Mouse (Mus musculus): Measurements from ENCODE around the gene Etnk1. TPM values are rescaled to one million over a fixed set of nuclear protein-coding genes. Genes with fewer than 3 reads are reported as not detected.

Gene Etnk1
- polyA plus RNA-seq, 1 experiment from 2014 or later: 64.1 TPM

DNA sequence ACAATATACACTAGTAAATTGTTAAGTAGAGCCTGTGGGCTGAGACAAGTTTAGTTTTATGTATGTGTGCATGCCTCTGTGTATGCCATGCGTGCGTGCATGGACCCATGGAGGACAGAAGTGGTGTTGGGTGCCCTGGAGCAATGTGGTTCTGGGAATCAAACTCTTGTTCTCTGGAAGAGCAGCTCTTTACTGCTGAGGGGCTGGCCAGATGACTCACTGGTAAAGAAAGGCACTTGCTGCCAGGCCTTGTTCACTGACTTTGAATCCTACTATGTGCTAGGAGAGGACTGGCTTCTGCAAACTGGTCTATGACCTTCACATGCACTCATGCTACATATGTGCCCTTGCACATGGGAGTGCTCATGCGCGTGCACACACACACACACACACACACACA is 7.2 kb downstream of the Etnk1 start:
- no peaks in the 10 kb centered on the region for H3K36me3 ChIP-seq (ENCODE audit: control insufficient read depth, insufficient read depth, low read length)
- H3K4me1 ChIP-seq (ENCODE audit: control insufficient read depth, insufficient read depth, low read length): peaks cover 6% of the 10 kb centered on the region; the same call in 1 of the 2 replicates
- H3K27ac ChIP-seq (ENCODE audit: low read depth, low read length): no peak overlapping the region
- H3K9me3 ChIP-seq (ENCODE audit: control insufficient read depth, low read length): no peaks in the 10 kb centered on the region
- no peak for ATAC-seq (ENCODE audit: low read depth)
- no peak overlapping the region for H3K4me2 ChIP-seq (ENCODE audit: low read depth, low read length)
- no peak overlapping the region for H3K4me3 ChIP-seq (ENCODE audit: low read depth, low read length)
- no peaks in the 10 kb centered on the region for H3K27me3 ChIP-seq (ENCODE audit: control insufficient read depth, insufficient read depth, low read length)
- no peak overlapping the region for H3K9ac ChIP-seq (replicated peaks; ENCODE audit: low read depth, low read length)
- 86% methylated on average over 4 of the region's 4 CpGs for WGBS

GRCm38 (mm10) chr6:143174906-143175656 is 8.1 kb downstream of the Etnk1 start:
- Histone ChIP-seq H3K27me3 (ENCODE audit: control insufficient read depth, insufficient read depth, low read length) (no peaks in the 10 kb centered on the region), H3K9me3 (ENCODE audit: control insufficient read depth, low read length) (no peaks in the 10 kb centered on the region), H3K4me1 (ENCODE audit: control insufficient read depth, insufficient read depth, low read length) (0 out of 2 replicates have a peak, but pooled peaks cover 2% of the 10 kb centered on the region), H3K4me2 (ENCODE audit: low read depth, low read length) (no peak overlapping the region), H3K9ac (replicated peaks; ENCODE audit: low read depth, low read length) (no peak overlapping the region), H3K36me3 (ENCODE audit: control insufficient read depth, insufficient read depth, low read length) (no peaks in the 10 kb centered on the region), H3K4me3 (ENCODE audit: low read depth, low read length) (no peak overlapping the region), H3K27ac (ENCODE audit: low read depth, low read length) (no peak overlapping the region)
- ATAC-seq (ENCODE audit: low read depth): no peak
- 36% methylated on average over 3 of the region's 3 CpGs for WGBS

- ATAC-seq (ENCODE audit: low read depth): no peak
- 0 out of 2 replicates have a peak, but pooled peaks cover 4% of the 10 kb centered on the region for H3K36me3 ChIP-seq (ENCODE audit: control insufficient read depth, insufficient read depth, low read length)
- H3K27ac ChIP-seq (ENCODE audit: low read depth, low read length): no peak overlapping the region
- no peaks in the 10 kb centered on the region for H3K9me3 ChIP-seq (ENCODE audit: control insufficient read depth, low read length)
- H3K4me3 ChIP-seq (ENCODE audit: low read depth, low read length): no peak overlapping the region
- 0 out of 2 replicates have a peak, but pooled peaks cover 2% of the 10 kb centered on the region for H3K4me1 ChIP-seq (ENCODE audit: control insufficient read depth, insufficient read depth, low read length)
- H3K27me3 ChIP-seq (ENCODE audit: control insufficient read depth, insufficient read depth, low read length): no peaks in the 10 kb centered on the region
- H3K4me2 ChIP-seq (ENCODE audit: low read depth, low read length): no peak overlapping the region
- no peak overlapping the region for H3K9ac ChIP-seq (replicated peaks; ENCODE audit: low read depth, low read length)
- 94% methylated on average over 9 of the region's 9 CpGs for WGBS
Measured at GRCm38 (mm10) chr6:143176076-143176475, 9.1 kb downstream of the Etnk1 start.

- no peak overlapping the region for H3K9ac ChIP-seq (replicated peaks; ENCODE audit: low read depth, low read length)
- no peaks in the 10 kb centered on the region for H3K27me3 ChIP-seq (ENCODE audit: control insufficient read depth, insufficient read depth, low read length)
- 0 out of 2 replicates have a peak, but pooled peaks cover 2% of the 10 kb centered on the region for H3K4me1 ChIP-seq (ENCODE audit: control insufficient read depth, insufficient read depth, low read length)
- no peak overlapping the region for H3K4me2 ChIP-seq (ENCODE audit: low read depth, low read length)
- H3K9me3 ChIP-seq (ENCODE audit: control insufficient read depth, low read length): no peaks in the 10 kb centered on the region
- H3K36me3 ChIP-seq (ENCODE audit: control insufficient read depth, insufficient read depth, low read length): 0 out of 2 replicates have a peak, but pooled peaks cover 4% of the 10 kb centered on the region
- no peak overlapping the region for H3K27ac ChIP-seq (ENCODE audit: low read depth, low read length)
- WGBS: 91% methylated on average over 9 of the region's 9 CpGs
- no peak overlapping the region for H3K4me3 ChIP-seq (ENCODE audit: low read depth, low read length)
- no peak for ATAC-seq (ENCODE audit: low read depth)
Measured at GRCm38 (mm10) chr6:143176591-143176990, 9.6 kb downstream of the Etnk1 start.

DNA sequence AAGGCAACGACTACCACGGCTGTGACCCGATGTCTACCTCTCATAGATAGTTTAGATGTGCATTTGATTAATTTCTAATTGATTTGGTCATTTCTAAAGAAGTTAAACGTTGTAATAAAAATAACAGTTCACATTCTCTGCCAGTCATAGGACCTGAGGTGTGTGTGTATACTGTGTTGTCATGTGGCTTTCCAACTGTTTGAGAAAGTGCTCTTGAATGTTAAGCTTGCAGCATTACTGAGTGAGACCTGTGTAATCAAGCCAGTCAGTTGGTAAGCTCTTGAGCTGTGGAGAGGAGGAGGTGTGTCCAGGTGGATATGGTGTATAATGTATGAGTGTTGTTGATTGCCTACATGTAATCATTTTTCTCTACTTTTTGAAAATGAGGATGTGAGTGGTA is 12.2 kb downstream of the Etnk1 start:
- no peaks in the 10 kb centered on the region for H3K27me3 ChIP-seq (ENCODE audit: control insufficient read depth, insufficient read depth, low read length)
- no peak overlapping the region for H3K4me2 ChIP-seq (ENCODE audit: low read depth, low read length)
- H3K4me3 ChIP-seq (ENCODE audit: low read depth, low read length): no peak overlapping the region
- 90% methylated on average over 4 of the region's 4 CpGs for WGBS
- H3K4me1 ChIP-seq (ENCODE audit: control insufficient read depth, insufficient read depth, low read length): no peaks in the 10 kb centered on the region
- no peaks in the 10 kb centered on the region for H3K9me3 ChIP-seq (ENCODE audit: control insufficient read depth, low read length)
- no peak overlapping the region for H3K9ac ChIP-seq (replicated peaks; ENCODE audit: low read depth, low read length)
- no peak for ATAC-seq (ENCODE audit: low read depth)
- peaks cover 12% of the 10 kb centered on the region; the same call in 1 of the 2 replicates for H3K36me3 ChIP-seq (ENCODE audit: control insufficient read depth, insufficient read depth, low read length)
- no peak overlapping the region for H3K27ac ChIP-seq (ENCODE audit: low read depth, low read length)

DNA sequence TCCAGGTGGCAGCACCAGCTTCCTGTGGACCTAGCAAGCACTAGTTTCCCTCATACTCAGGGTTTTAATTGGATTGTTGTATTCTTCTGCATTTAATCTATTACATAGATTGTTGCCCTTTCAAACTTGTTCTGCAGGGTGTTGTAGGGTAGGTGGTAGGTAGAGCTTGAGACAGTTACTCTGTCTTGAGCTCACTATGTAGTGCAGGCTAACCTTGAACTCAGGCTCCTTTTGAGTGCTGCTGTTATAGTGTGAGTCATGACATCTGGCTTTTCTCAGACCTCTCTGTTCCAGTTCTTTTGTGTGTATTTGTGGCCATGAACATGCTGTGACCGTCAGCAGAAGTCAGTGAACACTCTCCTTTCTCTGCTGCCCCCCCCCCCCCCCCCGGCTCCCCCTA is 12.7 kb downstream of the Etnk1 start:
- Histone ChIP-seq H3K4me2 (ENCODE audit: low read depth, low read length) (no peak overlapping the region), H3K4me1 (ENCODE audit: control insufficient read depth, insufficient read depth, low read length) (no peaks in the 10 kb centered on the region), H3K27me3 (ENCODE audit: control insufficient read depth, insufficient read depth, low read length) (no peaks in the 10 kb centered on the region), H3K27ac (ENCODE audit: low read depth, low read length) (no peak overlapping the region), H3K36me3 (ENCODE audit: control insufficient read depth, insufficient read depth, low read length) (peaks cover 12% of the 10 kb centered on the region; the same call in 1 of the 2 replicates), H3K4me3 (ENCODE audit: low read depth, low read length) (no peak overlapping the region), H3K9me3 (ENCODE audit: control insufficient read depth, low read length) (no peaks in the 10 kb centered on the region), H3K9ac (replicated peaks; ENCODE audit: low read depth, low read length) (no peak overlapping the region)
- no peak for ATAC-seq (ENCODE audit: low read depth)
- WGBS: 70% methylated on average over 2 of the region's 2 CpGs

GRCm38 (mm10) chr6:143180511-143180910 is 13.5 kb downstream of the Etnk1 start:
- WGBS: 82% methylated on average over 14 of the region's 14 CpGs
- no peaks in the 10 kb centered on the region for H3K9me3 ChIP-seq (ENCODE audit: control insufficient read depth, low read length)
- no peak for ATAC-seq (ENCODE audit: low read depth)
- H3K4me1 ChIP-seq (ENCODE audit: control insufficient read depth, insufficient read depth, low read length): no peaks in the 10 kb centered on the region
- H3K27me3 ChIP-seq (ENCODE audit: control insufficient read depth, insufficient read depth, low read length): no peaks in the 10 kb centered on the region
- no peak overlapping the region for H3K27ac ChIP-seq (ENCODE audit: low read depth, low read length)
- H3K4me2 ChIP-seq (ENCODE audit: low read depth, low read length): no peak overlapping the region
- no peak overlapping the region for H3K9ac ChIP-seq (replicated peaks; ENCODE audit: low read depth, low read length)
- H3K36me3 ChIP-seq (ENCODE audit: control insufficient read depth, insufficient read depth, low read length): peaks cover 16% of the 10 kb centered on the region; the same call in 1 of the 2 replicates
- no peak overlapping the region for H3K4me3 ChIP-seq (ENCODE audit: low read depth, low read length)

- no peaks in the 10 kb centered on the region for H3K27me3 ChIP-seq (ENCODE audit: control insufficient read depth, insufficient read depth, low read length)
- no peak overlapping the region for H3K9ac ChIP-seq (replicated peaks; ENCODE audit: low read depth, low read length)
- peaks cover 16% of the 10 kb centered on the region; the same call in 1 of the 2 replicates for H3K36me3 ChIP-seq (ENCODE audit: control insufficient read depth, insufficient read depth, low read length)
- no peak overlapping the region for H3K27ac ChIP-seq (ENCODE audit: low read depth, low read length)
- no peak overlapping the region for H3K4me3 ChIP-seq (ENCODE audit: low read depth, low read length)
- H3K4me2 ChIP-seq (ENCODE audit: low read depth, low read length): no peak overlapping the region
- no peak for ATAC-seq (ENCODE audit: low read depth)
- 86% methylated on average over 3 of the region's 3 CpGs for WGBS
- no peaks in the 10 kb centered on the region for H3K9me3 ChIP-seq (ENCODE audit: control insufficient read depth, low read length)
- no peaks in the 10 kb centered on the region for H3K4me1 ChIP-seq (ENCODE audit: control insufficient read depth, insufficient read depth, low read length)
Measured at GRCm38 (mm10) chr6:143184099-143184498, 17.1 kb downstream of the Etnk1 start.

GRCm38 (mm10) chr6:143184745-143185144 is 17.7 kb downstream of the Etnk1 start:
- 72% methylated on average over 5 of the region's 5 CpGs for WGBS
- Histone ChIP-seq H3K36me3 (ENCODE audit: control insufficient read depth, insufficient read depth, low read length) (peaks cover 16% of the 10 kb centered on the region; the same call in 1 of the 2 replicates), H3K4me3 (ENCODE audit: low read depth, low read length) (no peak overlapping the region), H3K27ac (ENCODE audit: low read depth, low read length) (no peak overlapping the region), H3K4me2 (ENCODE audit: low read depth, low read length) (no peak overlapping the region), H3K9me3 (ENCODE audit: control insufficient read depth, low read length) (no peaks in the 10 kb centered on the region), H3K4me1 (ENCODE audit: control insufficient read depth, insufficient read depth, low read length) (no peaks in the 10 kb centered on the region), H3K9ac (replicated peaks; ENCODE audit: low read depth, low read length) (no peak overlapping the region), H3K27me3 (ENCODE audit: control insufficient read depth, insufficient read depth, low read length) (no peaks in the 10 kb centered on the region)
- no peak for ATAC-seq (ENCODE audit: low read depth)

Data from neural tube, embryonic 14.5 days (tissue).